In genomic region chr14:20956021-20956420, GRCm38 (mm10) we compare ENCODE assay signal across 18 mouse cellular contexts.
"Had no signal": no experiment of that assay in that cellular context is flagged by ENCODE, and none has a peak within 500 bp of the region (broad histone marks: within the 10 kb centered on the region; RNA-seq: fewer than 3 reads in every experiment).

No protein-coding gene starts in this region.

- H3K9me3 ChIP-seq: limb, embryonic 10.5 days; limb, embryonic 13.5 days; megakaryocyte, embryonic 14.5 days; stomach, embryonic 15.5 days had no signal

- H3K27me3 ChIP-seq: limb, embryonic 13.5 days; megakaryocyte, embryonic 14.5 days; stomach, embryonic 15.5 days had no signal

- H3K4me3 ChIP-seq: limb, embryonic 10.5 days; limb, embryonic 13.5 days; megakaryocyte, embryonic 14.5 days; stomach, embryonic 15.5 days had no signal

- ATAC-seq: liver, postnatal 0 days; lung, postnatal 0 days had no signal

- DNase-seq: kidney, adult 11 months; kidney, adult 9 months; kidney, postnatal 14 days; liver; liver, postnatal 0 days; lung, embryonic 14.5 days; midbrain, embryonic 14.5 days; right cerebral cortex, postnatal 25 days; spleen, adult 18-20 months; thymus, postnatal 25 days had no signal

- H3K27ac ChIP-seq: limb, embryonic 10.5 days; liver, embryonic 14.5 days; macrophage; stomach, embryonic 15.5 days had no signal

- H3K4me2 ChIP-seq: limb, embryonic 13.5 days; lung, embryonic 14.5 days; midbrain, embryonic 11.5 days; stomach, embryonic 15.5 days had no signal

- H3K36me3 ChIP-seq: stomach, embryonic 15.5 days had no signal

- H3K9ac ChIP-seq: limb, embryonic 13.5 days; liver, embryonic 14.5 days; liver, postnatal 0 days; lung, embryonic 14.5 days; stomach, embryonic 15.5 days had no signal

- H3K4me1 ChIP-seq: stomach, embryonic 15.5 days had no signal
